Mouse (Mus musculus): Measurements from ENCODE around the gene Eps8l2.
"Not testable (repeated sequence)": the region's sequence is repeated elsewhere in the genome, so short reads cannot be mapped to it uniquely, and the experiment has no call there.

Gene Eps8l2

DNA sequence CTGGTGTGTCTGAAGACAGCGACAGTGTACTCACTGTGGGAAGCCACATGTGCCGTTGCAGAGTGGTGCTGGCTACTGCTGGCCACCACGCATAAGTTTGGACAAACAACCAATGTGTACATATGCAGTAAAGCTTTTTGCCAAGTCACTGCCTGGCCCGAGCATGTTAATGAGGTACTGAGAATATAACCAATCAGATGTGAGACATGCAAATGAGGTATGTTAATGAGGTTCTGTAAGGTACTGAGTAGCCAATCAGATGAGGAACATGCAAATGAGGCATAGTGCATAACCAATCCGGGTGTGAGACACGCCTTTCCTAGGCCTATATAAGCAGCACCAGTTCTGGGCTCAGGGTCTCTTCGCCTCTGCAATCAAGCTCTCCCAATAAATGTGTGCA, 69.0 kb downstream of the Eps8l2 start:
- DNase-seq (ENCODE audit: low spot score in 2 of 2): not testable (repeated sequence)

DNA sequence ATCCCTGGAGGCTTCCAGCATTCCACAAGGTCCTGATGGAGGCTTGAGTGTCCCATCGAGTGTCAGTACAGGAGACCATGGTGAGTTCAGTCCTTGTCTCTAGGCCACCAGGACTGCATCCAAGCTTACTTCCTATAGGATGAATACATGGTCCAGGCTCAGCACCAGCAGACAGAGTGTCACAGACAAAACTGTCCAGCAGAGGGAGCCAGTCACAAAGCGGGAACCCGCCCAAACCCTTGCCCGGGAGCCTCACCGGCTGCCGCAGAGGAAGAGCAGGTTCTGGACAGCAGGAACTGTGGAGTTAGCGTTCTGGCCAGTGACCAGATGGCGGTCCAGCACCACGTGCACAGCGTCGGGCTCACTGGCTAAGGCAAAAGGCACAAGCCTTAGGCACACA, 70.2 kb downstream of the Eps8l2 start:
- DNase-seq (ENCODE audit: low spot score in 2 of 2): peak in 1 of 2 experiments; percentile 79

DNA sequence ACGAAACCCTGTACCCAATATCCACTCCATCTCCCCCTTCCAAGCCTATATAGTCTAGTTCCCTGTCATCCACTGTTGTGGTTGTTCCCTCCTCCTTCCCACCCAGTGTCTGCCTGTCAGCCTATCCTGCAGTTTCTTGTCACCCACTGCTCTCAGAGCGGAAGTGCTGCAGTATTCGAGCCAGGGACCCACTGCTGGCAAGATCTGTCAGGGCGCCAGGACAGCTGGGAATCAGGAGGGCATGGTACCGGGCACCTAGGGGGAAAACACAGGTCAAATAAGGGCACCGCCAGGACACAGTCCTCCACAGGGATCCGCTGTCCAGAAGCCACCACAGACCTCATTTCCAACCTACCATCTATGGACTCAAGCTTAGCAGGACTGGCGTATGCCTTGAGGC, 72.0 kb downstream of the Eps8l2 start:
- no peak for DNase-seq (ENCODE audit: low spot score in 2 of 2)

DNA sequence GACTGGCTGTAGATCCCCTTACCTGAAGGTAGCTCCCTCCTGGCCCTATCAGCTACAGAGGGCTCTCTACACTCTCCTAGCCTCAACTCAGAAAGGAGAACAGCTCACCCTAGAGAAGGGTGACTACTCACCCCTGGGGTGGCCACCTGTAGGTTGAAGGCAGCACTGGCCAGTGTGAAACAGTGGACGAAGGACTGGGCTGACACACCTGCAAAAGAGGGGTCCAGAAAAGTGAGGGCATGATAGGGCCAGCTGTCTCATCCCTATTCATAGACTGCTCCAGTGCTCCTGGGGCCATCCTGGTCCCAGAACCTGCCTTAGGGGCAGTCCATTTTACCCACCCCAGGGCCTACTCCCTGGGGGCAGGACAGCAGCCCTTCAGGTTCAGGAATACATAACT, 73.0 kb downstream of the Eps8l2 start:
- DNase-seq (ENCODE audit: low spot score in 2 of 2): no peak

Measured in frontal cortex, postnatal 10 days (tissue).